Mouse (Mus musculus) right cerebral cortex, adult 18-20 months (tissue): ENCODE data around the gene Mgat5.

ENCODE experiments used
- DNase-seq: peaks from one replicate; pipeline ENCODE4 v3.0.0; 2022; ENCODE audit warnings: mixed read lengths

Mgat5 gene

DNA sequence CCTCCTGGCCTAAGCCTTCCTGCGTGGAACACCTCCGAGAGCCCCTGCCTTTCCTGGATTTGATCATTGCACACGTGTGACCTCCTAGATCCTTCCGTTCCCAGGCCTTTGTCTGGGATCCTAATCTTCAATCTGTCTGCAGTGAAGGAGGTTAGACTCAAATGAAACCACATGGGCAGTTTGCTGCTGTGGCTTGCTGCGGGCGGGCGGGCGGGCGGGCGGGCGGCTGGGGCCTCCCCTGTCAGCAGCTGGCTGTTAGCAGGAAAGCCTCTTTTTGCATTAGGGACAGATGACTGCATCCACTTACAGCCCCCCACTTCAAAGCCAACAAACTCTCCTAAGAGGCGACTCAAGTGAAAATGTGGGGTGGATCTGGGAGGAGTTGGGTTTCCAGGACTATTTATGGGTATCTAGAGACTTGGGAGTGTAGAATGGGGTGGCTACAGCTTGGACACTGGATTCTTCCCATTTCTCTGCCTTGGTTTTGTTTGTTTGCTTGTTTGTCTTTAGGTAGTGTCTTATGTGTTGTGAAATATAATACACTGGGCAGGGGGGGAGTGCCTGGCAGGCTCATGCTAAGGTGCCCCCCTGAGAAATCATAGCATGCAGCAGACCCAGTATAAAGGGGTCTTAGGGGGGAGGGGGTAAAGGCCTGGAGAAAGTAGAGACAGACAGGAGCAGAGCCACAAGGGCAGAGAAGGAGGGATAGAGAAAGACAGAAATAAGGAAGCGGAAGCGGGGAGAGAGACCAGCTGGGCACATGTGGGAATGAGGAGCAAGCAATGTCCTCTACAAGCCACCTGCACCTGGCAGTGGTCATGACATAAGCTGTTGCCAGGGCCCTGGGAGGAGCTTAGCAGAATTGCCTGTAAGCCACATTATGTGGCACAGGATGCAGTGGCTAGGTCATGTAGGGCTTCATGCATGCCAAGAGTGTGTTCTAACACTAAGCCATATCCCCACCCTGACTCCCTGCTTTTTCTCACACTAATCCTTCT, 238.4 kb downstream of the Mgat5 start:
- DNase-seq, result no peak

DNA sequence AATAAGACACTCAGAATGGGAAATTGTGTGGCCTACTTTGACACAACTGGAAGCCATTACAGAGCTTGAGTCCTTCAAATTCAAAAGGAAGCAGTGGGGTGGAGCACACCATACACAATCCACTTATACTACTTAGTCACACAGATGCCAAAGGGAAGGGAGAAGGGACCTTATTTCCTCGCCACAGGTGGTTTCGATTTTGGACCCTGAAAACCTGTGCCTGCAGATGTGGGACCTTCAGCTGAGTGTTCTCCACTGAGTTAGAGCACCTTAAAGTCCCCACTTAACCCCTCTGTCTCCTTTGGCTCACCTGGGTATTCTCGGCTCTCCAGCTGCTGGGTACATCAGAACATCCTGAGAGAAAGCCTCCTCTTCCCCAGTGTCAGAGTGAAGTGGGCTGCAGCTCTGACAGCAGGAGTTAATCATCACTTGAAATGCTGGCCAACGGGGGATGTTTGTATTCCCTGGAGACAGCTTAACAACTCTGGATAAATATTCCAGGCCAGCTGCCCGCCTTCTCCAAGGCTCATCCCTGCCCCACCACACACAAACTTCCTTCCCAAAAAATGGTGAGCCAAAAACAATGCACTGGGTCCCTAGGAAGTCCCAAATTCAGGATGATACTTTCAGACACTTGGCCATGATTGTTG, 240.1 kb downstream of the Mgat5 start:
- no peak for DNase-seq

DNA sequence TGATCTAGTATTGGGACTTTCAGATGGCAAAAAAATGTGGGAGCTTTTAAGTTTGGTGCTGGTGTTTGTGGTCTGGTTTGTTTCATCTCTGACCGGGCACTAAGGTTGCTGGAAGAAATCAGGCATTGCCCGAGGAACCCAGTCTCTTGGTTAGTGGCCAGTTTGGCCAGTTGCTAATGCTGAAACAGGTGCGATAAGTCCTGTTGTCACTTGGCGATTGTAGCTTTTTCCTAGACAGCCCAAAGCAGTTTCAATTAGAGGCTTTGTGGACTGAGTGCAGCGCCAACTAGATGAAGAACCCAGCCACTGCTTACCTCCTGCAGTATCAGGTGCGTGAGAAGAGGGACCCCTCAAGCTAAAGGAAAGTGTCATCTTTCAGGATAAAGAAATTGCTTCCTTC, 248.6 kb downstream of the Mgat5 start:
- DNase-seq, result no peak

DNA sequence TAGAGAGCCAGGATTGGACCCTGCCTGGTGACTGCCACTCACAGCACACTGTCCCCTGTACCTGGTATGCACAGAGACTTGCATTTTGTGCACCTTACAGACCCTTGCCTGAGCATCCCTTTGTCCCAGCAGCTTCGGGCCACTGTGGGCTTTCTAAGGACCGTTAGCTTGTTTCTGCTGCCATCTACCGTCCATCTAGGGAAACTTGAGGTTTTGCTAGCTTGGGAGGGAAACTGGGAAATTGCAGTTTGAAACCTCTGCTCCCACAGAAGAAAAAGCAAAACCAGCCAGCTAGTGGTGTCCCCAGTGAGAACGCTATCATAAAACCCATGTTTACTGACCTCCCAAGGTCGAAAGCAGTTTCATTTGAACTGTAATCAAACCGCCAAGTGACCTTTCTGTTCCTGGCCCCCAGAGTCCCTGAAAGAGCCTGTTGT, 254.2 kb downstream of the Mgat5 start:
- peak; percentile 61 for DNase-seq

DNA sequence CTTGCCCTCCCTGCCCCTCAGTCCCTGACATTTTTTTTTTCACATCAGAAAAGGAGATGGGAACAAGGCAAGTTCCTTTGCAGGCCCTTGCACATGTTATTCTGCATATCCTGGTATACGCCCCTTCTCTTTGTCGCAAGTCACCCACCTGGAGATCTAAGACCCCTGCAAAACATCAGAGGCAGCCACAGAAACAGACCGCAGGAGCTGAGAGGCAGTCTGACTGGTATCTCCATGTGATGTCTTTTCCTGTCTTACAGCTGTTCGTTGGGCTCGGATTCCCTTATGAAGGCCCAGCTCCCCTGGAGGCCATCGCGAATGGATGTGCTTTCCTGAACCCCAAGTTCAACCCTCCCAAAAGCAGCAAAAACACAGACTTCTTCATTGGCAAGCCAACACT, 254.8 kb downstream of the Mgat5 start:
- DNase-seq, result no peak

DNA sequence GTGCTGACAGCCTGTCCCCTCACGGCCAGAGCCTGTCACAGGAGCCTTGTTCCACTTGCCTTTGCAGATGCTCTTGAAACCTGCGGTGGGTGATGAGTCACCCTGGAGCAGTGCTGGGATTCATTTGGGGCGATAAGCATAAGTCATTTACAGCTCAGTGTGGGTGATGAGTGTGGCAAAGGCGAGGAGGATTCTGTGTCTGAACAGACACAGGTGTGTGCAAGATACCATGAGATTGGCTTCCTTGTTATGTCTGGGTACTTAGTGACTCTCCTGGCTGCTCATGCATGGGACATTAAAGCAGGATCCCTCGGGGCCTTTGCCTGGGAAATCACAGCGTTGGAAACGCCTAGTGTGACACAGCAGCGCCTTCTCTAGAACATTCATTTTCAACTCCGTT, 256.2 kb downstream of the Mgat5 start:
- peak; percentile 70 for DNase-seq

DNA sequence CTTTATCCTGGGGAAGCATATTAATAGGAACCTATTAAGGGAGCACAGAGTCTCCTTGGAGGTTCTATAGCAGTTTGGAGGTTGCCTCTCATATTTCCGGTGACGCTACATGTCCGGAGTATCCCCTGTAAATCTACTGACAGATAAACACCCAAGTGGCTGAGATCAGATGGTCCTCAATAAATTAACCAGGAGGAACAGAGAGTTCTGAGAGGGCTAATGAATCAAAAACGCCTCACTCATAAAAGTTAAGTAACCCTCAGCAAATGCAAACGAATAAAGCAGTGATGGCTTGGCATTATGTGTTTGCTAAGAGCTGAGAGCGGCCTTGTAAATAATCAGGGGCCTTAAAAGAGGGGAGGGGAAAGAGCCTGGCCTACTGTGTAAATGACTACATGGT, 259.2 kb downstream of the Mgat5 start:
- DNase-seq, result no peak

DNA sequence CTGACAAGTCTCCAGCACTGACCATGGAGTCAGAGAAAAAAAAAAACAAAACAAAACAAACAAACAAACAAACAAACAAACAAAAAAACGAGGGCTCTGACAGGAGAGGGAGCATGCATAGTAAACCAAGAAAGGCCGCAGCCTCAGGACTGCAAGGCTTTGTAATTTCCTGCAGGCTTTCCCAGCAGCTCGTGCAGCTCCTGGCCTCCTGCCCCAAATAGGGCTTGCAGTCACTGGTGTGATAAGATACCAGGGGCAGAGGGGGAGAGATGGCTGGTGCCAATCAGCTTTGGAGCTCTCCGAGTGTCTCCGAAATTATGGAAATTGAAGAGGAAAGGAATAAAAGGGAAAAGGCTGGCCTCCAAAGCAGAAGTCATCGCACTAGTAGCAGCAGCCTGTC, 260.5 kb downstream of the Mgat5 start:
- no peak for DNase-seq

DNA sequence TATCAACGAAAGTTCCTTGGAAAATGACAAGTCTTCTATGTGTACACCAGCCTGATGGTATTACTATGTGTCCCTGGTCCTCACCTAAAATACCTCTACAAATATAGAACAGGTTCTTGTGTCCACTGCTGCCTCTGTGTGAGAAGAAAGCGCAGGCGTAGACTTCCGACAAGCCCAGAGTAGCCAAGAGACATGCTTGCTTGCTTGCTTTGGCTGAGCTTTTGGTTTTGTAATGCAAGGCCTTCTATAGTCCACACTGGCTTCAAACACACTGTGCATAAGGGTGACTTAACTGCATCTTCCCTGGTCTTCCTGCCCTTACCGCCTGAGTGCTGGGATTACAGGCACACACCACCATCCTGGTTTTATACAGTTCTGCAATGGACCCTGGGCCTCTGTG, 262.4 kb downstream of the Mgat5 start:
- no peak for DNase-seq

DNA sequence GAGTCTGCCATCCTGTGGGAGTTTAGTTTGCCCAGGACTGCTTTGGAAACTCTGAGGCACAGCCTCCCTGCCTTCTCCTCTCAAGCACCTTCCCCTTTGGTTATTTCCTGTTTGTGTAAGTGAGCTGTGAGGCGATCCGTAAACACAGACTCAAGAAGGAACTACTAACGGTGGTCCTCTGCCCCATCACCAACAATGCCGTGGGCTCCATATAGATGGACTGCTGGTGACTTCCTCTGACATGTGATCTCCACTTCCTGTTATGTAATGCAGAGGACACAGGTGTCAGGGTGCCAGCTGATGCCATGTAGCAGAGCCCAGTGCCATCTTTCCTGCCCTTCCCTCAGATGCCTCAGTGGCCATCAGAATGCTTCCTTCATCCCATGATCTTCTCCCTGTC, 265.4 kb downstream of the Mgat5 start:
- DNase-seq, result no peak

DNA sequence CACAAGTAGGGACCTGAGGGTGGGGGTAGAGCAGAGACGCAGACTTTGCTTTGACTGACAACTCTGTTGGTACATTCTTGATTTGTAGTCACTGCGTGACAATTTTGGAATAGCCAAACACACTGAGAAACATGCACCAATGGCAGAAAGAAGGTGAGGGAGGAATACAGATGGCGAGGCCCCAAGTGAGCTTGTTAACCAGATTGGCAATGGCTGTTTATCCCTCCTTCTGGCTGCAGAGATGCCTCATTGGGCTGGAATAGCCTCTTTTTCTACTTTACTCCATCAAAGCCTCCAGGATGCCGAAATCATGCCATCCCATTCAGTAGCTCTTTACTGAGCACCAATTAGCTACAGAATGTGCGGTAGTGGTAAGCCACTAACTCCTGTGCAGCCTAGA, 270.9 kb downstream of the Mgat5 start:
- DNase-seq, result no peak

DNA sequence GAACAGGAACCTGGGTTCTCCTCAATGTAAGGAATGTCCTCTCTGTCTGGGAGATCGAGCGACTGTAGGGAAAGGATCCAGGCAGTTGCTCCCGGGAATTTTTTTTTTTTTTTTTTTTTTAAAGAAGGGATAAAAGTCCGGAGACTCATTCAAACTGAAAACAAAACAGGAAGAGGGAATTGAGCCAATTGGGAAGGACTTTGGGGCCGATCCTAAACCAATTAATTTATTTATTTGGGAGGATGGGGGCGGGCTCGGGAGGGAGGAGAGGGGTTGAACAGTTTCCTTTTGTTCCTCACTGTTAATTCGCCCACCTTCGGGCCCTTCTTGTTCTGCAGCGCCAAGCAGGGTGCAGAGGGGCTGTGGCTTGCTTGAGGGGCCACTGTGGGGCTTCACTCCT, 278.1 kb downstream of the Mgat5 start:
- DNase-seq, result no peak

DNA sequence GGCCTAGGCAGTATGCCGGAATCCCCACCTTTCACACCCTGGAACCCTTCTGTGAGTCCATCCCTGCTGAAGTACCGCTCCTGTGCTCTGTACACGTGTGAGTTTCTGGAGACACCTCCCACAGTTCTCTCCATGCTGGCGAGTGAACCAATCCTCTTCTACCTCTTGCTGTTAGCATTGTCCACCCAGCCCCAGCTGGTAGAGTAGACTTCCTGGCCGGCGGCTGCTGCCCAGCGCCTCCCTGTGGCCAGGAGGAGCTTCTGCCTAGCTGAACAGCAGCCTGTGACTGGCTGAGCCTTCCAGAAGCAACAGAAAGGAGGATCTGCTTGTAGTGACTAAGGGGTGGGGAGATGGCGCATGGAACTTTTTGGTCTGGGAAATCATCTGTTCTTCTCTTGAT, 279.4 kb downstream of the Mgat5 start:
- no peak for DNase-seq

DNA sequence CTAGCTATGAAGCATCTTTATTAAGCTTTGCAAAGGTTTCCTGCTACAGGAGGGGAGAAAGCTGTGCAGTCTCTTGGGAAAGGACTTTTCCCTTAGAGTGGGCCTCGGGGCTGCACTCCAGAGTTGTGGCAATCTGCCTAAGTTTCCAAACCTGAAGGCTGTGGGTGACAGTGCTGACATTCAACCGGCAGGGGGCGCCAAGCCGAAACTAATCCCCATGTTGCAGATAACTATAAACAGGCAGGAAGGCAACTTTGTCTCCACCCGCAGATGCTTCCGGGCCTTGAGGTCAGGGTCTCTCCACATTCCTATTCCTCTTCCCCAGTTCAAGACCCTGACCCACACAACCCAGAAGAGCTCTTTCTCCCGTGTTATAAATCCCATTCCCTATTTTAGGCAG, 280.0 kb downstream of the Mgat5 start:
- DNase-seq, result peak; percentile 35

DNA sequence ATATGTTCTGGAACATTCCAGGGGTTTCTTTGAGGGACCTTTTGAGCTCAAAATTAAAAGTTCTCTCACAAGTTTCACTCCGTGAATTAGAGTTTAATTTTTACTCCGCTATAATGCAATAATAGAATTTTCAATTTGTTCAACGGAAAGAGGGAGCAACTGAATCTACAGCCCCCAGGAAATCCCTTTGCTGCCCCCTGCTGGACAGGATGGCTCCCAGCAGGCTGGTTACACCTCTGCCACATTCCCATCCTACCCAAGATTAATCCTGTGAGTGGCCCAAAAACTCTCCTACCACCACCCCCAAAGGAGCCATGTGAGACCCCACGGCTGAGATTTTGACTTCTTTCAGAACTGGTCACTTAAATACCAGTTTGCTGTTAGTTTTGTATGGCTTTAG, 282.3 kb downstream of the Mgat5 start:
- DNase-seq, result peak; percentile 34

DNA sequence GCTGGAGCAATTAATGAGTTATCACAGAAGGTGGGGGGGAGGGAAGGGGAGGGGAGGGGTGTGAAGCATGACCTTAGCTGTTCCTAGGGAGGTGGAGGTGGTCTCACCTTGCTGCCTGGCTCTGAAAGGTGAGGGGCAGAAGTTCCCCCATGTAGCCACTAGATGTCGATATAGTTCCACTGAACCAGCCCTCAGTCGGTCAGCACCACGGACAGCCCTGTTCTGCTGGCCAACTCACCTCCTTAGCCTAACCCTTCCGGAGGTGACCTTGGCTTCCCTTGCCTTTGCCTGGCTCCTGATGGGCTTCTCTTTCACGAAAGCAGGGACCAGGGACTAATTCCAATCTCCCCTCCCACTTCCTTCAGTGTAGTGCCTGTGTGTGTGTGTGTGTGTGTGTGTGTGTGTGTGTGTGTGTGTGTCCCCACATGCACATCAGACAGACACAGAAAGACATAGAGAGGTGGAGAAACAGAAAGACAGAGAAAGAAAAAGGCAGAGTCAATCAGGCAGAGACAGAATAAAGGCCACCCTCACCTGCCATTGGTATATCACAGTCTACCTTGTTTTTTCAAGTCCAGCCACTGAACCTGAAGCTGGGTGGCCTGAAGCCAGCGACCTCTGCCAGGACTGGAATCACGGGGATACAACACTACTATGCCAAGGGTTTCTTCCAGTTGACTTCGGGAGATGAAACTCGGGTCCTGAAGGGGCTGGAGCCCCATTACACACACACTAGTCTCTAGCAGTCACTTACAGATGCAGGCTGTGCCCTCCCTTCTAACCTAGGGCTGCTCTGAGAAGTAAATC, 292.1 kb downstream of the Mgat5 start:
- DNase-seq, result peak; percentile 34

DNA sequence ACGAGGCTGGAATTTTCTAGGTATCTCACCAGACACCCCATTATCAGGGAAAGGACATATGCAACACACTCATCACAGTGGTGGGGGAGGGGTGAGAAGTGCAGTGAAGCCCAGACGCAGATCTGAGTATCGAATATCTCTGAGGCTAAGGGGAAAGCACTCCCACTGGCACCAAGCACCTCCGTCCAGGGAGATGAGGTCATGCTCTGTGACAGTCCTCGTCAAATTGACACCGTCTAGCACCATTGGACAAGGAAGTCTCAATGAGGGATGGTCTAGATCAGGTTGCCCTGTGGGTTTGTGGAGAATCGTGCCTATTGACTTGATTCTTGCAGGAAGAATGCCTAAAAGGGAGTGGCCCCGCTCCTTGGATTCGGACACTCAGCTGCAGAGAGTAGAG, 293.9 kb downstream of the Mgat5 start:
- no peak for DNase-seq

DNA sequence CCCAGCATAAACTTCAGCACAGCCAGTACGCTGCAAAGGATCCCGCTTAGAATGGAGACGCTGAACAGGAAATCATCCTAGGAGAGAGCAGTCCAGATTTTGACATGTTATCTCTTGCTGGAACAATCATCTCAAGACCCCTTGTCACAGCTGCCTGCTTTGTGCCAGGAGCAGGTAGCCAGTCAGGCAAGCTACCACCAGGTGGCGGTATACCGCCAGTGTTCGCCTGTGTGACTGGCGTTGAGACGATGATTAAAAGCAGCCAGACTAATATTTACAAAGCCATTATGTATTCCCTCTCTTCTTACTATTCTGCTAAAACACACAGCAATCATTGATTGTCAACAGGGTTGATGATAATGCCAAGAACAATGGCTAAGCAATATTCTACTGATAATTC, 295.4 kb downstream of the Mgat5 start:
- DNase-seq, result peak; percentile 72

DNA sequence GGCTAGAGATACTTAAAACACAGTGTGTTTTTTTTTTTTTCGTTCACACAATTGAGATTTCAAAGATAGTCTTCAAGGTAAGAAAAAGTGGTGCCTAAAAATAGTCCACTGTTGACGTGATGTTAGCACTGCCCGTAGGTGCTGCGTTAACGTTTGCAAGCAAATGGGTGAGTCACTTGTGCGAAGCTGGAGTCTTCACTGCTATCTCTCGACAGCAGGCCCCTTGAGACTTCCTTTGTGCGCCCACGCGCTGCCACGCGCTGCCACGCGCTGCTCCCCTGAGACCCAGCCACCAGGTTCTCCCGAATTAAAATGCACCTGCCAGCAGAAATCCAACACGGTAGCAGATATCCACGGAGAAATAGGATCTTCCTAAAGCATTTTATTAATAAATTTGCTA, 295.9 kb downstream of the Mgat5 start:
- DNase-seq, result no peak

DNA sequence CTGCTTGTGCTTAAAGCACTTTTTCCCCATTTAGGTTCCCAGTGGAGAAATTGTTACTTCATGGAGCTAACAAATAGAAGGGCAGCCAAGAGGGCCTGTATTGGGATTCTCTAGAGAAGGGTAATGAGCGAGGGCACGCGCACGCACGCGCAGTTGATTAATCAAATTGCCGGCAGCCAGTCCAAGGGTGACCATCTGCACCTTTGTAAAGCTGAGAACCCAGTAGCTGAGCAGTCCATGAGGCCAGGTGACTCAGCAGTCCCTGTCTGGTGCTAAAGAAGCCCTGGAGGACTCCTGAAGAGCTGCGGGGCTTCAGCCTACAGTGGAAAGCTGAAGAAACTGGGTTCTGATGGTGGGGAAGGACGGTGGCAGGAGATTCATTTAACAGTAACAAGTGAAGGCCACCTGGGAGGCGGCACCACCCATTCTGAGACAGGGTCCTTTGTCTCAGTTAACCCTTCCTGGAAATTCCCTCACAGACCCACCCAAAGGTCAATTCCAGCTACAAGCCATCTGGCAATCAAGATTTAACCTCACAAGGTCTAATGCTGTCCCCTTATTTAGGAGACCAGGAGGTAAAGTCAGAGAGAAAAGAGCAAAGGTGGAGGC, 302.3 kb downstream of the Mgat5 start:
- DNase-seq, result no peak

DNA sequence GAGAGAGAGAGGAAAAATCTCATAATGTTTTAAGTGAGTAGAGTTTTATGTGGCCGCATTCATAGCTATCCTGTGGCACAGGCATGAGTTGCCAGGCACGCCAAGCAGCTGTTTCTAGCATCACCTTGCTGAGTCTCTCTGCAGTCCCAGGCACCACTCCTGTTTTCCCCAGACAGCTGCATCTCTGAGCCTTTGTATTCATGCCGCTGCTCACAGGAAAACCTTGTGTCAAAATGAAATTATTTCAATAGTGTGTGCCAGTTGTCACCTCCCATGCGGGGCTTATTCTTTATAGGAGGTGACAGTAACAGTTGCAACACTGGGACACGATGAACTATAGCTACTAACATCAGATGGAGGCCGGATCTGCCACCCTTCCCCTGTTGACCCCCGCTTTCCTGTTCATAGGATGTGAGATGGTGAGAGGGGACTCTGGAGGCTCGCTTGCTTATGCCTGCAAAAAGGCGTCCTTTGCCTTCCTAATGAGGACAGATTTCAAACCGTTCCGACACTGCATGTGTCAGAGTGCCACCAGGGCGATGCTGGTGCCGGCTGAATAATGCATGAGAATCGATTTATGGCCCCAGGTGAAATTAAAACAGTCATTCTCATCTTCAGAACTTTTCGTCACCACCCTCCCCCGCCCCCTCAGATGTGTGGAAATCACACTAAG, 303.4 kb downstream of the Mgat5 start:
- DNase-seq, result no peak

DNA sequence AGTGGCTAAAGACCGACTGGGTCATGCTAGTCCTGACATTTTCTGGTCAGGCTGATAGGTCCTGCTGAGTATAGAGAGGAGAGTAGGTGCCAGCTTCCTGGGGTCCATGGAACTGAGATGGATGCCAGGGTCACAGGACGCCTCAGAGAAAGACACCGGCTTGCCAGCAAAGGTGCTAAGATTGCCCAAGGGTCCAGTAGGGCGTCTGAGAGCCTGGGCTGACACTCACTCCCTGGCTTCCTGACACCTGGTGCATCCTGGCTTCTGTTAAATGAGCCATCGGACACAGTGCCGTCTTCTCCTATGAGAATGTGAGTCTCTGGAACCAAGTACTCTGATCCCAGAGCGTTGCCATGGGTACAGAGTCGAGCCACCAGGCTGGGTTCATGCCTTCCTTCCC, 304.1 kb downstream of the Mgat5 start:
- DNase-seq, result no peak
